Comparison of ENCODE assay signal across 8 mouse cellular contexts in the genomic region with DNA sequence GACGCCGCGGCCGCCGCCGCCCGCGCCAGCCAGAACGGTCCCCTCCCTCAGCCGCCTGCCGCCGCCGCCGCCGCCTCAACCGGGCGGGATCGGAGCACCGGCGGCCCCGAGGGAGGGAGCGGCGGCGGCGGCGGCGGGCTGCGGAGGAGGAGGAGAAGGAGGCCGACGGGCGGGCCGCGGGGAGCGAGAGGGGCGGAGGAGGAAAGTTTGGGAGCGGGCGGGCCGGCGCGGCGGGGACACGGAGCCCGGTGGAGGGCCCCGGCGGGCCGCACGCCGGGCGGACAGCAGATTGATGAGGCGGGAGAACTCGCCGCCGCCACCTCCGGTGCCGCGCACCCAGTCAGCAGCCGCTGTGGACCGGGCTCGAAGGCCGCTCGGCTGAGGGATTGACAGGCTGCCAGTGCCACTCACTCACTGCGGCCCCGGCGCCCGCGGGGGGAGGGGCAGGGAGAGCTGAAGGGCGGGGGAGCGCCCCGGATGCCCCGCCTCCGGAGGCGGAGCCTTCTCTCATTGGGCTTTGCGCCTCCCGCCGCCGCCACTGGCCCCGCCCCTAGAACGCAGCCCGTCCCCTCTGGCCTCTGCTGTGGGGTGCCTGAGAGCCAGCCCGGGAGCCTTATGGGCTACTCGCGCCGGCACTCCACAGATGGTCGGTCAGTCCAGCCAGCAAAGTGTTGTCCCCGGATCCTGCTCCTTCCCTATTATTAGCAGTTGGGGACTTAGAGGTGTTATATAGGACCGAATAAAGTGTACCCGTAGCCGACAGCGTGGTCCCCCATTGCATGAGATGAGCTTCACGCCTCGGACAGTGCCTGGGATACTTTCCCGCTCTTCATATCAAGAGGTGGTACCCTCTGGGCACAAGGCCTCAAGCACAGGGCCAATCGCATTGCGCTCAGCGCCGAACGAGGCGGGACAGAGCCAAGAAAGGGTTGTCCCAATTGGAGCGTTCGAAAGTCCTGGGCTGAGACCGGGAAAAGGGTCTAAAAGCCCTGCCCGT. TPM values are rescaled to one million over a fixed set of nuclear protein-coding genes. Genes with fewer than 3 reads are reported as not detected.
DNase-seq lines count a peak whose midpoint lies in the region; ATAC-seq and TF ChIP-seq lines count a peak whose summit lies in the region.

A gene (minus strand): TSS at position 838 of the 997 bp plus-strand sequence.

- TF ChIP-seq CTCF in MEL (IDR thresholded peaks at IDR 0.05 in 2 of 3, conservative IDR thresholded peaks at IDR 0.05 in 1 of 3; ENCODE audit: control insufficient read depth in 1 of 3, insufficient read depth in 1 of 3, low read depth in 2 of 3, low read length in 3 of 3, poor library complexity in 1 of 3, severe bottlenecking in 1 of 3), result no peak
- TF ChIP-seq CTCF in cerebellum, adult 2 months (IDR thresholded peaks at IDR 0.05; ENCODE audit: borderline replicate concordance, insufficient read depth, low read depth, low read length), result no peak
- TF ChIP-seq CTCF in lung, postnatal 0 days (IDR thresholded peaks at IDR 0.05), result no peak

- peaks cover 6 to 14% of the 10 kb centered on the region in 2 experiments; a peak in 3 of 4 replicates for H3K4me1 ChIP-seq in MEL (ENCODE audit: control insufficient read depth in 1 of 2, insufficient read depth in 2 of 2, low read length in 2 of 2)
- peaks cover 3% of the 10 kb centered on the region; the same call in 1 of the 2 replicates for H3K4me1 ChIP-seq in cerebellum, adult 2 months (ENCODE audit: control insufficient read depth, insufficient read depth, low read length)
- H3K4me1 ChIP-seq in hindbrain, embryonic 10.5 days (replicated peaks), result peaks cover 37% of the 10 kb centered on the region
- no peaks in the 10 kb centered on the region for H3K4me1 ChIP-seq in lung, postnatal 0 days (ENCODE audit: insufficient read depth, low read depth, low read length)

- H3K9ac ChIP-seq in MEL (ENCODE audit: control insufficient read depth, low read depth, low read length, poor library complexity, severe bottlenecking), result peak within 1 kb of the TSS; percentile 85
- H3K9ac ChIP-seq in lung, postnatal 0 days (replicated peaks; ENCODE audit: low read depth), result peak within 1 kb of the TSS; percentile 81

- peak; percentile 93 for DNase-seq in MEL (ENCODE audit: low read depth, low spot score)
- DNase-seq in cerebellum, adult 2 months, result peak; percentile 96 to 97
- DNase-seq in forelimb bud, embryonic 11.5 days (ENCODE audit: low read depth, low spot score), result peak; percentile 95
- DNase-seq in hindbrain, embryonic 10.5 days (ENCODE audit: low spot score), result peak; percentile 98
- DNase-seq in layer of hippocampus, adult 9-11 months, result peak; percentile 94
- peak; percentile 96 for DNase-seq in lung, postnatal 0 days (ENCODE audit: low spot score)
- peak; percentile 96 for DNase-seq in ovary, postnatal 14 days (ENCODE audit: low spot score)
- DNase-seq in thymus, postnatal 14 days, result peak; percentile 97

- no peaks in the 10 kb centered on the region for H3K27me3 ChIP-seq in MEL (ENCODE audit: control insufficient read depth in 1 of 2, insufficient read depth in 2 of 2, low read length in 2 of 2)
- H3K27me3 ChIP-seq in cerebellum, adult 2 months (ENCODE audit: control insufficient read depth, insufficient read depth, low read length), result no peaks in the 10 kb centered on the region
- H3K27me3 ChIP-seq in hindbrain, embryonic 10.5 days (ENCODE audit: insufficient read depth, poor library complexity, severe bottlenecking), result peaks cover 5% of the 10 kb centered on the region; the same call in 1 of the 2 replicates
- no peaks in the 10 kb centered on the region for H3K27me3 ChIP-seq in lung, postnatal 0 days (replicated peaks; ENCODE audit: insufficient read depth, low read length)

- peak within 1 kb of the TSS; percentile 81 for H3K27ac ChIP-seq in MEL (ENCODE audit: control insufficient read depth, low read depth, low read length)
- H3K27ac ChIP-seq in cerebellum, adult 2 months (ENCODE audit: insufficient read depth, low read length), result peak within 1 kb of the TSS; percentile 15; the same call in 1 of the 2 replicates
- peak within 1 kb of the TSS; percentile 99 for H3K27ac ChIP-seq in hindbrain, embryonic 10.5 days
- H3K27ac ChIP-seq in lung, postnatal 0 days (ENCODE audit: low read length), result peak within 1 kb of the TSS; percentile 98

- peaks cover 23% of the 10 kb centered on the region for H3K79me2 ChIP-seq in MEL (ENCODE audit: control insufficient read depth, insufficient read depth, low read length, poor library complexity)

- H3K9me3 ChIP-seq in MEL (replicated peaks; ENCODE audit: insufficient read depth, low read length), result no peaks in the 10 kb centered on the region
- H3K9me3 ChIP-seq in hindbrain, embryonic 10.5 days, result no peaks in the 10 kb centered on the region
- no peaks in the 10 kb centered on the region for H3K9me3 ChIP-seq in lung, postnatal 0 days (ENCODE audit: low read length)

- no peak for TF ChIP-seq RAD21 in MEL (IDR thresholded peaks at IDR 0.05; ENCODE audit: low read depth, low read length)

- H3K4me2 ChIP-seq in lung, postnatal 0 days (replicated peaks; ENCODE audit: low read depth, low read length), result peak within 1 kb of the TSS; percentile 98

- TF ChIP-seq EP300 in MEL (IDR thresholded peaks at IDR 0.05; ENCODE audit: low read depth in 1 of 2, low read length in 2 of 2), result no peak
- TF ChIP-seq EP300 in lung, postnatal 0 days (IDR thresholded peaks at IDR 0.05), result no peak

- peak; percentile 93 for ATAC-seq in lung, postnatal 0 days

- WGBS in cerebellum, adult 2 months, result under 1% methylated on average over 91 of the region's 102 CpGs
- under 1% methylated on average over 83 of the region's 102 CpGs for WGBS in hindbrain, embryonic 10.5 days
- WGBS in lung, postnatal 0 days, result under 1% methylated on average over 46 of the region's 102 CpGs

- H3K4me3 ChIP-seq in MEL (ENCODE audit: control insufficient read depth in 1 of 2, insufficient read depth in 1 of 2, low read depth in 2 of 2, low read length in 2 of 2), result peak within 1 kb of the TSS; percentile 61 to 76
- peak within 1 kb of the TSS; percentile 52 for H3K4me3 ChIP-seq in cerebellum, adult 2 months (replicated peaks; ENCODE audit: insufficient read depth, low read depth, low read length)
- H3K4me3 ChIP-seq in hindbrain, embryonic 10.5 days, result peak within 1 kb of the TSS; percentile 81
- peak within 1 kb of the TSS; percentile 94 for H3K4me3 ChIP-seq in lung, postnatal 0 days (ENCODE audit: low read depth, low read length)

- TF ChIP-seq POLR2A in MEL (IDR thresholded peaks at IDR 0.05; ENCODE audit: control insufficient read depth in 1 of 2, insufficient read depth in 1 of 2, low read depth in 1 of 2, low read length in 2 of 2, poor library complexity in 1 of 2), result peak; percentile 53 to 90; a peak in 3 of 4 replicates
- peak; percentile 35; the same call in 1 of the 2 replicates for TF ChIP-seq POLR2A in cerebellum, adult 2 months (IDR thresholded peaks at IDR 0.05; ENCODE audit: borderline replicate concordance, insufficient read depth, low read length)

- H3K36me3 ChIP-seq in MEL (ENCODE audit: control insufficient read depth in 1 of 2, insufficient read depth in 2 of 2, low read length in 2 of 2), result peaks cover 0 to 18% of the 10 kb centered on the region in 2 experiments; a peak in 2 of 4 replicates
- no peaks in the 10 kb centered on the region for H3K36me3 ChIP-seq in hindbrain, embryonic 10.5 days
- H3K36me3 ChIP-seq in lung, postnatal 0 days (ENCODE audit: insufficient read depth, low read length), result no peaks in the 10 kb centered on the region

TF ChIP-seq in MEL, 35 proteins besides CTCF, POLR2A, EP300 and RAD21 (continues in another document):
- no peak; the same call in 1 of the 2 replicates for TF ChIP-seq E2F4 (IDR thresholded peaks at IDR 0.05; ENCODE audit: borderline replicate concordance, low read depth, low read length)
- no peak for TF ChIP-seq MEF2A (IDR thresholded peaks at IDR 0.05; ENCODE audit: extremely low read depth, insufficient replicate concordance, low read depth, low read length, poor library complexity, severe bottlenecking)
- no peak for TF ChIP-seq ZNF384 (IDR thresholded peaks at IDR 0.05; ENCODE audit: low read depth, low read length)
- no peak for TF ChIP-seq BHLHE40 (IDR thresholded peaks at IDR 0.05; ENCODE audit: borderline replicate concordance, low read depth, low read length)
- no peak for TF ChIP-seq TAL1 (IDR thresholded peaks at IDR 0.05; ENCODE audit: low read length)
- no peak; the same call in 1 of the 2 replicates for TF ChIP-seq TBP (IDR thresholded peaks at IDR 0.05; ENCODE audit: low read depth, low read length)
- TF ChIP-seq ZMIZ1 (IDR thresholded peaks at IDR 0.05; ENCODE audit: low read depth, low read length), result peak; percentile 73; the same call in 1 of the 2 replicates
- TF ChIP-seq GATA1 (IDR thresholded peaks at IDR 0.05; ENCODE audit: low read depth, low read length), result no peak
- TF ChIP-seq MYB (IDR thresholded peaks at IDR 0.05; ENCODE audit: low read depth, low read length), result no peak
- TF ChIP-seq USF1 (IDR thresholded peaks at IDR 0.05; ENCODE audit: low read depth, low read length), result no peak
- peak; percentile 87 for TF ChIP-seq NELFE (IDR thresholded peaks at IDR 0.05; ENCODE audit: low read depth, low read length)
- peak; percentile 53; the same call in 1 of the 2 replicates for TF ChIP-seq HCFC1 (IDR thresholded peaks at IDR 0.05; ENCODE audit: low read depth, low read length)
- peak; percentile 16; the same call in 1 of the 2 replicates for TF ChIP-seq SIN3A (IDR thresholded peaks at IDR 0.05; ENCODE audit: low read length)
- no peak for TF ChIP-seq MAFK (IDR thresholded peaks at IDR 0.05; ENCODE audit: borderline replicate concordance, low read depth, low read length)
- TF ChIP-seq SMC3 (IDR thresholded peaks at IDR 0.05; ENCODE audit: low read depth, low read length), result no peak
- no peak for TF ChIP-seq UBTF (IDR thresholded peaks at IDR 0.05; ENCODE audit: borderline replicate concordance, insufficient read depth, low read depth, low read length)
- no peak for TF ChIP-seq ZKSCAN1 (IDR thresholded peaks at IDR 0.05; ENCODE audit: low read depth, low read length)
- no peak for TF ChIP-seq ELF1 (IDR thresholded peaks at IDR 0.05; ENCODE audit: low read depth, low read length)
- no peak for TF ChIP-seq GABPA (IDR thresholded peaks at IDR 0.05; ENCODE audit: low read depth, low read length)
- TF ChIP-seq JUND (IDR thresholded peaks at IDR 0.05; ENCODE audit: low read depth, low read length), result no peak
- no peak for TF ChIP-seq ZC3H11A (IDR thresholded peaks at IDR 0.05; ENCODE audit: low read depth, low read length)
- no peak for TF ChIP-seq CHD1 (IDR thresholded peaks at IDR 0.05; ENCODE audit: low read depth, low read length)

RNA-seq across cellular contexts. Expression of the gene that starts here (rescaled TPM):
- 9.0 and 10.1 TPM in 2 replicates for total RNA-seq in MEL (2012; rRNA removed)
- polyA plus RNA-seq in MEL (2012; ENCODE audit: insufficient read depth in 1 of 2, insufficient read length in 2 of 2, low read depth in 1 of 2, low replicate concordance in 2 of 2, missing spikeins in 1 of 2), result 10 to 100 TPM in 1 of 2 experiments, not detected in 1; 22.4 TPM
- polyA plus RNA-seq in cerebellum, adult 2 months (2012; rRNA removed), result 31.0 and 32.0 TPM in 2 replicates
- 42.9 and 56.6 TPM in 2 replicates for polyA plus RNA-seq in hindbrain, embryonic 10.5 days (2016; fragmentation: Nextera tagmentation; extraction: Ambion mirVana)
- polyA plus RNA-seq in lung, postnatal 0 days (2015; fragmentation: Nextera tagmentation; extraction: Ambion mirVana), result 16.2 and 16.3 TPM in 2 replicates

Comparison
In these comparisons a context has a peak if more than half of its experiments do, and no peak if none do; other contexts are left out.
1. Peak in every context shown above with its lines: DNase-seq, ATAC-seq, H3K4me3 ChIP-seq and H3K27ac ChIP-seq.
2. H3K27ac ChIP-seq: peak in every context shown above with its lines; median percentile 99 in hindbrain, embryonic 10.5 days; 98 in lung, postnatal 0 days; 81 in MEL; 15 in cerebellum, adult 2 months.